Mouse (Mus musculus) forebrain, postnatal 0 days (tissue): ENCODE results near the gene 4933428G20Rik. TPM values are rescaled to one million over a fixed set of nuclear protein-coding genes. Genes with fewer than 3 reads are reported as not detected.

ENCODE experiments used
- ATAC-seq: fragments of 200-750 bp; cut with Nextera tagmentation; 2 replicates; pipeline ENCODE4 v1.8.0; 2017; ENCODE audit warnings: mild to moderate bottlenecking, moderate library complexity
- DNase-seq: peaks from one replicate; pipeline ENCODE4 v3.0.0-alpha.2; 2015
- H3K27ac ChIP-seq: fragments of 300-500 bp; sonication (generic); 2 replicates; pipeline ENCODE4 v1.5.1; 2014; ENCODE audit warnings: low read depth, mild to moderate bottlenecking, antibody characterized with exemption, low read length, moderate library complexity, mixed read lengths
- H3K27me3 ChIP-seq: fragments of 300-500 bp; sonication (generic); 2 replicates; pipeline ENCODE4 v1.6.1; 2014; ENCODE audit warnings: mild to moderate bottlenecking, low read length, mixed read lengths; ENCODE audit not compliant: insufficient read depth
- H3K36me3 ChIP-seq: fragments of 300-500 bp; sonication (generic); 2 replicates; pipeline ENCODE4 v1.6.1; 2014; ENCODE audit warnings: mild to moderate bottlenecking, moderate library complexity; ENCODE audit not compliant: insufficient read depth
- H3K4me1 ChIP-seq: fragments of 300-500 bp; sonication (generic); 2 replicates; pipeline ENCODE4 v1.6.1; 2014; ENCODE audit warnings: antibody characterized with exemption; ENCODE audit not compliant: insufficient read depth
- H3K4me2 ChIP-seq: fragments of 300-500 bp; sonication (generic); 2 replicates; pipeline ENCODE4 v1.6.1; 2014; ENCODE audit warnings: low read depth, mild to moderate bottlenecking, moderate library complexity
- H3K4me3 ChIP-seq: fragments of 300-500 bp; sonication (generic); 2 replicates; pipeline ENCODE4 v1.5.1; 2014; ENCODE audit warnings: low read depth, low read length, mixed read lengths
- H3K9ac ChIP-seq: fragments of 300-500 bp; sonication (generic); 2 replicates; pipeline ENCODE4 v1.6.1; 2014; ENCODE audit warnings: mild to moderate bottlenecking
- H3K9me3 ChIP-seq: fragments of 300-500 bp; sonication (generic); 2 replicates; pipeline ENCODE4 v1.6.1; 2016; ENCODE audit warnings: low read length
- CTCF ChIP-seq: sonication (generic); IDR thresholded peaks from 2 replicates; pipeline ENCODE4 v1.5.1; 2016; ENCODE audit warnings: antibody characterized with exemption, control low read depth, low read depth
- WGBS: fragments of 180-500 bp; shearing (Covaris S2); extraction: QIAGEN DNeasy Blood & Tissue Kit; methylation state at CpG from one replicate; pipeline ENCODE4 v1.1.7; 2014; 5-methylcytosine and 5-hydroxymethylcytosine counted together
- polyA plus RNA-seq: library from polyadenylated mRNA; unstranded; fragments of >200 nt; fragmentation: Nextera tagmentation; extraction: Ambion mirVana; gene quantifications from 2 replicates; pipeline ENCODE4 v1.2.1, GENCODE M21; 2015
- total RNA-seq: library from RNA; depleted of rRNA; stranded (reverse); fragments of >200 nt; gene quantifications from 2 replicates; pipeline ENCODE4 v1.2.3, GENCODE M21; 2014

The 4933428G20Rik gene
- total and polyA plus RNA-seq, 2 experiments from 2014 or later: 0.25 to 0.38 TPM

- Histone ChIP-seq H3K4me3 (no peak overlapping the region), H3K27me3 (peaks cover 9% of the 10 kb centered on the region; the same call in 1 of the 2 replicates), H3K36me3 (peaks cover 11% of the 10 kb centered on the region; the same call in 1 of the 2 replicates), H3K4me1 (no peaks in the 10 kb centered on the region), H3K9me3 (no peaks in the 10 kb centered on the region), H3K9ac (no peak overlapping the region), H3K4me2 (no peak overlapping the region), H3K27ac (peak overlapping the region; percentile 40; the same call in 1 of the 2 replicates)
- DNase-seq (no peak), ATAC-seq (no peak)
- 69% methylated on average over 4 of the region's 4 CpGs for WGBS
- no peak for TF ChIP-seq CTCF
Observed at GRCm38 (mm10) chr11:97505784-97506183, 5.6 kb upstream of the 4933428G20Rik start.

GRCm38 (mm10) chr11:97502846-97503245 is 2.7 kb upstream of the 4933428G20Rik start:
- Histone ChIP-seq H3K4me2 (no peak overlapping the region), H3K9me3 (no peaks in the 10 kb centered on the region), H3K27me3 (peaks cover 19% of the 10 kb centered on the region), H3K4me3 (no peak overlapping the region), H3K27ac (no peak overlapping the region), H3K36me3 (peaks cover 18% of the 10 kb centered on the region; the same call in 1 of the 2 replicates), H3K4me1 (no peaks in the 10 kb centered on the region), H3K9ac (no peak overlapping the region)
- TF ChIP-seq CTCF: no peak
- DNase-seq: no peak
- 84% methylated on average over 4 of the region's 4 CpGs for WGBS
- no peak for ATAC-seq

GRCm38 (mm10) chr11:97502383-97502782 is 2.2 kb upstream of the 4933428G20Rik start:
- Histone ChIP-seq H3K4me1 (no peaks in the 10 kb centered on the region), H3K9me3 (no peaks in the 10 kb centered on the region), H3K9ac (no peak overlapping the region), H3K4me2 (no peak overlapping the region), H3K4me3 (no peak overlapping the region), H3K27me3 (peaks cover 19% of the 10 kb centered on the region), H3K27ac (no peak overlapping the region), H3K36me3 (peaks cover 18% of the 10 kb centered on the region; the same call in 1 of the 2 replicates)
- ATAC-seq: no peak
- 43% methylated on average over 9 of the region's 9 CpGs for WGBS
- TF ChIP-seq CTCF: no peak
- no peak for DNase-seq

GRCm38 (mm10) chr11:97500720-97501448 is 744 bp upstream of the 4933428G20Rik start:
- H3K27ac ChIP-seq: no peak overlapping the region
- no peak for DNase-seq
- H3K4me3 ChIP-seq: peak overlapping the region; percentile 27
- H3K9ac ChIP-seq: peak overlapping the region; percentile 43
- H3K4me2 ChIP-seq: peak overlapping the region; percentile 47
- no peaks in the 10 kb centered on the region for H3K9me3 ChIP-seq
- WGBS: 13% methylated on average over 46 of the region's 51 CpGs
- peak; percentile 18; the same call in 1 of the 2 replicates for TF ChIP-seq CTCF
- H3K4me1 ChIP-seq: no peaks in the 10 kb centered on the region
- ATAC-seq: peak; percentile 36
- H3K36me3 ChIP-seq: peaks cover 26% of the 10 kb centered on the region; the same call in 1 of the 2 replicates
- H3K27me3 ChIP-seq: peaks cover 19% of the 10 kb centered on the region

GRCm38 (mm10) chr11:97497543-97497942 is 2.6 kb downstream of the 4933428G20Rik start:
- no peak for TF ChIP-seq CTCF
- H3K9me3 ChIP-seq: no peaks in the 10 kb centered on the region
- no peak overlapping the region for H3K4me2 ChIP-seq
- no peak overlapping the region for H3K9ac ChIP-seq
- H3K27ac ChIP-seq: no peak overlapping the region
- no peaks in the 10 kb centered on the region for H3K4me1 ChIP-seq
- no peak for DNase-seq
- H3K4me3 ChIP-seq: no peak overlapping the region
- WGBS: 90% methylated on average over 4 of the region's 4 CpGs
- H3K27me3 ChIP-seq: peaks cover 19% of the 10 kb centered on the region
- ATAC-seq: no peak
- H3K36me3 ChIP-seq: peaks cover 34% of the 10 kb centered on the region; the same call in 1 of the 2 replicates

- Histone ChIP-seq H3K9me3 (no peaks in the 10 kb centered on the region), H3K27me3 (no peaks in the 10 kb centered on the region; the same call in 1 of the 2 replicates), H3K27ac (no peak overlapping the region), H3K4me1 (no peaks in the 10 kb centered on the region), H3K4me3 (no peak overlapping the region), H3K36me3 (peaks cover 42% of the 10 kb centered on the region), H3K9ac (no peak overlapping the region), H3K4me2 (no peak overlapping the region)
- DNase-seq: no peak
- no peak for TF ChIP-seq CTCF
- ATAC-seq: no peak
- WGBS: 92% methylated on average over 3 of the region's 3 CpGs
Observed at GRCm38 (mm10) chr11:97492836-97493235, 7.3 kb downstream of the 4933428G20Rik start.

GRCm38 (mm10) chr11:97491640-97492039 is 8.5 kb downstream of the 4933428G20Rik start:
- WGBS: 70% methylated on average over 10 of the region's 10 CpGs
- H3K27me3 ChIP-seq: no peaks in the 10 kb centered on the region; the same call in 1 of the 2 replicates
- H3K27ac ChIP-seq: no peak overlapping the region
- no peaks in the 10 kb centered on the region for H3K4me1 ChIP-seq
- ATAC-seq (no peak), DNase-seq (no peak)
- no peak for TF ChIP-seq CTCF
- H3K4me2 ChIP-seq: no peak overlapping the region
- peaks cover 47% of the 10 kb centered on the region for H3K36me3 ChIP-seq
- H3K9ac ChIP-seq: no peak overlapping the region
- H3K4me3 ChIP-seq: no peak overlapping the region
- no peaks in the 10 kb centered on the region for H3K9me3 ChIP-seq
